Mouse (Mus musculus) stomach, postnatal 0 days (tissue): ENCODE results near the gene Tbc1d14.

Experiments used
- CTCF ChIP-seq: IDR thresholded peaks from 2 replicates; pipeline ENCODE4 v1.5.1; 2016; ENCODE audit warnings: antibody characterized with exemption, low read depth, mild to moderate bottlenecking, moderate library complexity
- EP300 ChIP-seq: optimal IDR thresholded peaks from 2 replicates; pipeline ENCODE3; 2016; ENCODE audit warnings: antibody characterized with exemption

DNA sequence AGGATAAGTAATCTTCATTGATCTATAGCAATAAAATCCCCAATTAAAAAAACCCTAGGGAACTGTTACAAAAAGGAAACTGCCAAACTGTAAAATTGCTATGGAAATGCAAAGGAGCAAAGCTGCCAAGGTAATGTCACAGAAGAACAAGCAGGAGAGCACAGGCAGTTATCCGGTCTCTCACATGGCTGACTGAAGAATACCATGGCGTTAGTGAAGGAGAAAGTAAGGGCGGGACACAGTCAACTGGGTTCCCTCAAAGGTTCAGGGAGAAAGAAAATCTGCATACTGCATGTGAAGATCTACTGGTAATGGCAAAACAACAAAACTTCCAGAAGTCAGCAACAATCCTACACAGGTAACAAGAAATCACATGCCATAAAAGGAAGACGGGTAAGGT is 36.8 kb downstream of the Tbc1d14 start:
- no peak for TF ChIP-seq EP300
- no peak for TF ChIP-seq CTCF
